Mouse (Mus musculus): ENCODE results near the gene Myh13. TPM values are rescaled to one million over a fixed set of nuclear protein-coding genes. Genes with fewer than 3 reads are reported as not detected.

The Myh13 gene
- polyA plus RNA-seq, 1 experiment from 2014 or later: not detected

- 87% methylated on average over 6 of the region's 6 CpGs for WGBS
- ATAC-seq (ENCODE audit: low FRiP score): no peak
Measured at GRCm38 (mm10) chr11:67414346-67414940, 93.0 kb downstream of the Myh13 start.

More at GRCm38 (mm10) chr11:67414346-67414940, 93.0 kb downstream of the Myh13 start:
- Histone ChIP-seq H3K4me1 (no peaks in the 10 kb centered on the region), H3K36me3 (replicated peaks) (no peaks in the 10 kb centered on the region), H3K4me2 (no peak overlapping the region), H3K9ac (no peak overlapping the region), H3K27ac (no peak overlapping the region), H3K9me3 (no peaks in the 10 kb centered on the region), H3K27me3 (no peaks in the 10 kb centered on the region), H3K4me3 (replicated peaks) (no peak overlapping the region)

Other genes with a start within 250 kb of the Myh13 start
- 0.33 and 0.87 TPM in 2 replicates for gene Myh3, start 243.4 kb upstream of the Myh13 start, polyA plus RNA-seq (2016; fragmentation: Nextera tagmentation; extraction: Ambion mirVana)
- 0.05 and 0.08 TPM in 2 replicates for gene Myh2, start 150.6 kb upstream of the Myh13 start, polyA plus RNA-seq (2016; fragmentation: Nextera tagmentation; extraction: Ambion mirVana)
- gene Myh1, start 121.6 kb upstream of the Myh13 start, polyA plus RNA-seq (2016; fragmentation: Nextera tagmentation; extraction: Ambion mirVana): 0.05 TPM in 1 of 2 replicates, not detected in the other
- not detected in 2 replicates for gene Myh4, start 83.6 kb upstream of the Myh13 start, polyA plus RNA-seq (2016; fragmentation: Nextera tagmentation; extraction: Ambion mirVana)
- 0.09 and 0.28 TPM in 2 replicates for gene Myh8, start 44.5 kb upstream of the Myh13 start, polyA plus RNA-seq (2016; fragmentation: Nextera tagmentation; extraction: Ambion mirVana)
- gene Gas7, start 133.8 kb downstream of the Myh13 start, polyA plus RNA-seq (2016; fragmentation: Nextera tagmentation; extraction: Ambion mirVana): 4.2 and 4.8 TPM in 2 replicates